Mouse (Mus musculus): Measurements from ENCODE around the gene Aarsd1. TPM values are rescaled to one million over a fixed set of nuclear protein-coding genes. Genes with fewer than 3 reads are reported as not detected.

Gene Aarsd1
- total RNA-seq (2023) = 21.0 to 29.1 TPM (median 23.2 TPM) in 4 replicates

GRCm38 (mm10) chr11:101417101-101417855, at the start of gene Aarsd1:
Gene Aarsd1, minus strand, starts transcription at chr11:101417615.

GRCm38 (mm10) chr11:101465869-101466551, 48.6 kb upstream of the Aarsd1 start, which contains the start of gene Vat1:
Gene Vat1, minus strand, starts transcription at chr11:101466230.

GRCm38 (mm10) chr11:101464211-101465100, 47.0 kb upstream of the Aarsd1 start, which contains the start of gene Rnd2:
Gene Rnd2, plus strand, starts transcription at chr11:101464999.

DNA sequence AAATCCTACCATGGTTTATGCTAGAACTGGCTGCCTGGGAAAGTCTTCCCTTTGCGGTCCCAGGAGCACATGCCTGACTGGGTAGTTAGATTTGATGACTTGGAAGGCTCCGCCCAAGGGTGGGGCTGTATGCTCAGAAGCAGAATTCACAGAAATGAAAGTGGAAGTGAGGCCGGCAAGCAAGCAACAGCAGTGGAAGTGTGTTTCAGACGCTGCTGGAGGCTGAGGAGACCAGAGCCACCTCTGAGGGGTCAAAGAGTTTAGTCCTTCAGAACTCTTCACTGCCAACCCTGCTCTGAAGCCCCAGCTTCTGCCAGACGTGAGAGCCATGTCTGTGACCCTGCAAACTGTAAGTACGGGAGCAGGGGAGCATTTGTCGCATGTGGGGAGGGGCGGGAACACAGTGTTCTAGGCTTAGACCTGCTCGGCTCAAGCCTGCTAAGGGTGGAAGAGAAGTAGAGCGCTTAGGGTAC, 30.9 kb upstream of the Aarsd1 start, which contains the start of gene Ifi35:
Gene Ifi35 (plus strand): TSS at position 134 of the 473 bp plus-strand sequence.

DNA sequence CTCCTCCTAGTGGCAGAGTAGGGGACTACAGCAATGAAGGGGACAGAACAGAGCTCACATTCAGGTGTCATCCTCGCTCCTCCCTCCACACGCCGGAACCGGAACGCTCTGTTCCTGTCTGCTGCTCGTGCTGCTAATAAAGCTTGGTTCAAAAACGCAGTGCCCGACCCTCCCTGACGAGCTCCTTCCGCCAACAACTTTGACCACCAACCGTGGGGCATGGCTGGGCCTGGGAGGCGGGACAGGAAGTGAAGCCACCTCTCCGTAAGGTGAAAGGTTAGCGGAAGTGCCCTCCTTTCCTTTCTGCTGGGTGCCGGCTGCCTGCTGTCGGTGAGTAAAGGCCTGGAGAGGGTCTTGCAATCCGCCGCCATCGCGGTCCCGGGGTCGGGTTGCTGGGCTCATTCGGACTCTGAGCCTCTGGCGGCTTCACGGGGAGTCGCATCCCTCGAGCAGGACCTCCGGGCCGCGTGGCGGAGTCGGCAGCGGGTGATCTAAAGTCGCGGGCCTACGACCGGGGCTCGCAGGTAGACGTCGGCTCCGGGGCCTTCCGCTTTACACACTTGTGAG, 24.8 kb upstream of the Aarsd1 start, which contains the start of gene Rpl27:
Gene Rpl27 (plus strand): TSS at position 172 of the 567 bp plus-strand sequence.

DNA sequence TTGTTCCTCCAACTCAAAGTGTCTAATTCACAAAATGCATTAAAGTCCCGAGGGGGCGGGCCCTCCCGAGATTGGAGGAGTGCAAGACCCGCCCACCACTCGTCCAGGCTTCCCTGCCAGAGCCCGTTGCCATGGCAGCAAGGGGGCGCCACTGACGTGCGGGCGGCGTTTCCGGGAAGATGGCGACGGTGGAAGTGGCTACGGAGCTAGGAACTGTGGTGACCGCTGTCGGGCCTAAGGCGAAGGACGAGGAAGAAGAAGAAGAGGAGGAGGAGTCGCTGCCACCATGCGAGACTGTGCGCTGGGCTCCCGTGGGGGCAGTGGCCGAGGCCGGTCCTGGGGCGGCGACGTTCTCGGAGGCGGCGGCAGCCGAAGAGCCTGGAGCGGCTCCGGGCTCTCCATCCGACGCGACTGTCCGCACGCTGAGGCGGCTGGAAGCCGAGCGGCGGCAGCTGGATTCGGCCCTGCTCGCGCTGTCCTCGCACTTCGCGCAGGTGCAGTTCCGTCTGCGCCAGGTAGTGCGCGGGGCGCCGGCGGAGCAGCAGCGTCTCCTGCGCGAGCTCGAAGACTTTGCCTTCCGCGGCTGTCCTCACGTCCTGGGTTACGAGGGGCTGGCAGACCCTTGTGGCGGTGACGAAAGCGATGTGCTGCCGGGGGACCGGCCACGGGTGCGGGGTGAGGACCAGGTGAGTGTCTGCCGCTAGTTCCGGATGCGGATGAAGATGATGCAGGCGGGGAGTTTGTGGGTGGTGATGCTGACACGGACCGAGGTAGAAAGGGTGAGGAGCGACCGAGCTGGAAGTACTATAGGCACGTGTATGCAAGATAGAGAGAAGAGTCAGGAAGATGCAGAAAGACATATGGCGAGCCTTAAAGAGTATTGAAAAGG, 7.8 kb upstream of the Aarsd1 start, which contains the start of the genes Rundc1 and Ptges3l:
Gene Rundc1 (plus strand): TSS at position 161 of the 889 bp plus-strand sequence.
Gene Ptges3l (minus strand): TSS at position 409 of the 889 bp plus-strand sequence.

GRCm38 (mm10) chr11:101424105-101424851, 6.9 kb upstream of the Aarsd1 start, which contains the start of gene Gm27029:
Gene Gm27029, minus strand, starts transcription at chr11:101424796.

GRCm38 (mm10) chr11:101367326-101367935, 50.0 kb downstream of the Aarsd1 start, which contains the start of gene G6pc:
Gene G6pc, plus strand, starts transcription at chr11:101367561.

Other genes starting within 250 kb of the Aarsd1 start
- gene Cntnap1, start 247.1 kb downstream of the Aarsd1 start, total RNA-seq (2023) = 0.34 to 0.49 TPM (median 0.37 TPM) in 4 replicates
- gene Plekhh3, start 246.3 kb downstream of the Aarsd1 start, total RNA-seq (2023) = 1.2 to 4.3 TPM (median 3.4 TPM) in 4 replicates
- gene Ccr10, start 242.2 kb downstream of the Aarsd1 start, total RNA-seq (2023) = not detected in 4 replicates
- gene Ezh1, start 191.2 kb downstream of the Aarsd1 start, total RNA-seq (2023) = 78.1 to 86.6 TPM (median 84.3 TPM) in 4 replicates
- not detected in 4 replicates for gene Ramp2, start 171.6 kb downstream of the Aarsd1 start, total RNA-seq (2023)
- 74.7 to 90.7 TPM (median 77.1 TPM) in 4 replicates for gene Vps25, start 163.9 kb downstream of the Aarsd1 start, total RNA-seq (2023)
- 0.30 to 1.1 TPM (median 0.57 TPM) in 4 replicates for gene Wnk4, start 157.0 kb downstream of the Aarsd1 start, total RNA-seq (2023)
- gene Cntd1, start 138.6 kb downstream of the Aarsd1 start, total RNA-seq (2023) = 0.22 to 0.77 TPM (median 0.35 TPM) in 4 replicates
- 27.6 to 31.2 TPM (median 28.7 TPM) in 4 replicates for gene Coa3, start 138.5 kb downstream of the Aarsd1 start, total RNA-seq (2023)
- gene Becn1, start 115.3 kb downstream of the Aarsd1 start, total RNA-seq (2023) = 181 to 201 TPM (median 186 TPM) in 4 replicates
- 136 to 141 TPM (median 140 TPM) in 4 replicates for gene Psme3, start 101.4 kb downstream of the Aarsd1 start, total RNA-seq (2023)
- 13.9 to 14.7 TPM (median 14.2 TPM) in 4 replicates for gene Aoc2, start 92.6 kb downstream of the Aarsd1 start, total RNA-seq (2023)
- 0.28 to 0.64 TPM (median 0.60 TPM) in 4 replicates for gene Aoc3, start 87.0 kb downstream of the Aarsd1 start, total RNA-seq (2023)
- gene G6pc, start 50.1 kb downstream of the Aarsd1 start, total RNA-seq (2023) = not detected in 4 replicates
- gene Gm27029, start 7.2 kb upstream of the Aarsd1 start, total RNA-seq (2023) = 0.63 to 1.1 TPM (median 0.92 TPM) in 4 replicates
- 19.6 to 22.2 TPM (median 21.1 TPM) in 4 replicates for gene Rundc1, start 7.5 kb upstream of the Aarsd1 start, total RNA-seq (2023)
- gene Ptges3l, start 7.7 kb upstream of the Aarsd1 start, total RNA-seq (2023) = 1.7 to 3.6 TPM (median 1.8 TPM) in 4 replicates
- 121 to 138 TPM (median 128 TPM) in 4 replicates for gene Rpl27, start 24.7 kb upstream of the Aarsd1 start, total RNA-seq (2023)
- 63.3 to 70.8 TPM (median 65.7 TPM) in 4 replicates for gene Ifi35, start 30.8 kb upstream of the Aarsd1 start, total RNA-seq (2023)
- gene Rnd2, start 47.4 kb upstream of the Aarsd1 start, total RNA-seq (2023) = 0.53 to 0.75 TPM (median 0.63 TPM) in 4 replicates
- 15.8 to 19.6 TPM (median 17.8 TPM) in 4 replicates for gene Vat1, start 48.6 kb upstream of the Aarsd1 start, total RNA-seq (2023)
- 7.2 to 8.9 TPM (median 8.0 TPM) in 4 replicates for gene Brca1, start 134.3 kb upstream of the Aarsd1 start, total RNA-seq (2023)
- 130 to 160 TPM (median 142 TPM) in 4 replicates for gene Nbr1, start 134.5 kb upstream of the Aarsd1 start, total RNA-seq (2023)
- gene Tmem106a, start 164.6 kb upstream of the Aarsd1 start, total RNA-seq (2023) = 5.5 to 7.0 TPM (median 6.3 TPM) in 4 replicates
- not detected in 4 replicates for gene Gm11634, start 181.6 kb upstream of the Aarsd1 start, total RNA-seq (2023)
- gene Rdm1, start 209.6 kb upstream of the Aarsd1 start, total RNA-seq (2023) = 39.2 to 47.8 TPM (median 45.5 TPM) in 4 replicates
- 1.1 to 2.3 TPM (median 2.1 TPM) in 4 replicates for gene Arl4d, start 247.9 kb upstream of the Aarsd1 start, total RNA-seq (2023)